Mouse (Mus musculus) heart, adult 2 months (tissue): ENCODE measurements around the gene Mta1. TPM values are rescaled to one million over a fixed set of nuclear protein-coding genes. Genes with fewer than 3 reads are reported as not detected.
A peak's percentile ranks its signal among the peaks of the same experiment; 100 is the strongest.

Source experiments
- DNase-seq, 2 experiments: peaks; one replicate each; pipeline ENCODE4 v3.0.0; 2021
- H3K27ac ChIP-seq: fragments of 200-600 bp; 2 replicates; pipeline ENCODE4 v1.8.1; 2022
- H3K27me3 ChIP-seq: fragments of 200-500 bp; 2 replicates; pipeline ENCODE4 v1.6.1; 2012; ENCODE audit warnings: mild to moderate bottlenecking, low read length, inconsistent platforms, mixed read lengths; ENCODE audit not compliant: control insufficient read depth, insufficient read depth
- H3K36me3 ChIP-seq: fragments of 200-500 bp; 2 replicates; pipeline ENCODE4 v1.6.1; 2012; ENCODE audit warnings: low read length, inconsistent platforms; ENCODE audit not compliant: control insufficient read depth, insufficient read depth
- H3K4me1 ChIP-seq: fragments of 200-500 bp; 2 replicates; pipeline ENCODE4 v1.6.1; 2011; ENCODE audit warnings: low read length; ENCODE audit not compliant: control insufficient read depth, insufficient read depth
- H3K4me3 ChIP-seq: fragments of 200-600 bp; 2 replicates; pipeline ENCODE4 v1.8.1; 2022
- H3K79me2 ChIP-seq: fragments of 200-500 bp; replicated peaks from 2 replicates; pipeline ENCODE4 v1.6.1; 2012; ENCODE audit warnings: mild to moderate bottlenecking, inconsistent platforms, low read length, moderate library complexity, mixed read lengths; ENCODE audit not compliant: control insufficient read depth, insufficient read depth
- H3K9ac ChIP-seq: fragments of 200-500 bp; 2 replicates; pipeline ENCODE4 v1.6.1; 2012; ENCODE audit warnings: low read depth, mild to moderate bottlenecking, control low read depth, inconsistent platforms, low read length, mixed read lengths
- CTCF ChIP-seq: fragments of 200-600 bp; IDR thresholded peaks from 2 replicates; pipeline ENCODE4 v1.8.1; 2022; ENCODE audit warnings: antibody characterized with exemption, mild to moderate bottlenecking, moderate library complexity
- EP300 ChIP-seq: fragments of 200-500 bp; IDR thresholded peaks from 2 replicates; pipeline ENCODE4 v1.6.1; 2011; ENCODE audit warnings: low read depth, low read length, control low read depth; ENCODE audit not compliant: insufficient read depth
- POLR2A ChIP-seq: fragments of 200-500 bp; IDR thresholded peaks from 2 replicates; pipeline ENCODE4 v1.6.1; 2011; ENCODE audit warnings: mild to moderate bottlenecking, low read depth, low read length, control low read depth; ENCODE audit not compliant: insufficient read depth
- WGBS: fragments of 180-500 bp; shearing (Covaris S2); methylation state at CpG from one replicate; pipeline ENCODE4 v1.1.7; 2018; 5-methylcytosine and 5-hydroxymethylcytosine counted together
- intact Hi-C: fragments of 180-260 bp; cut with DNase I; formaldehyde crosslinking; loops from one replicate; pipeline ENCODE4 v1.15.1; 2025
- long read RNA-seq: library from polyadenylated mRNA; stranded (forward); transcript quantifications from one replicate; pipeline ENCODE4 v2.0.0, GENCODE M21; 2021
- polyA plus RNA-seq: library from polyadenylated mRNA; depleted of rRNA; stranded (reverse); fragments of >200 nt; gene quantifications from 2 replicates; pipeline ENCODE4 v1.2.3, GENCODE M21; 2012; rRNA removed
- total RNA-seq, 2 experiments: library from RNA; stranded (reverse); gene quantifications; 2 replicates each; pipeline ENCODE4 v1.2.3; 2021

Gene Mta1
- total RNA-seq = 10 to 100 TPM; 44.8 to 54.8 TPM
- 35.4 and 42.4 TPM in 2 replicates for polyA plus RNA-seq
- long read RNA-seq, transcript Mta1-204 (20 exons, 2,775 nt) = major isoform, 5 of 49 reads
- long read RNA-seq, partial matches to known transcripts = 13 of 49 reads
- long read RNA-seq, other reads (novel, unspliced or antisense) = 31 of 49 reads

DNA sequence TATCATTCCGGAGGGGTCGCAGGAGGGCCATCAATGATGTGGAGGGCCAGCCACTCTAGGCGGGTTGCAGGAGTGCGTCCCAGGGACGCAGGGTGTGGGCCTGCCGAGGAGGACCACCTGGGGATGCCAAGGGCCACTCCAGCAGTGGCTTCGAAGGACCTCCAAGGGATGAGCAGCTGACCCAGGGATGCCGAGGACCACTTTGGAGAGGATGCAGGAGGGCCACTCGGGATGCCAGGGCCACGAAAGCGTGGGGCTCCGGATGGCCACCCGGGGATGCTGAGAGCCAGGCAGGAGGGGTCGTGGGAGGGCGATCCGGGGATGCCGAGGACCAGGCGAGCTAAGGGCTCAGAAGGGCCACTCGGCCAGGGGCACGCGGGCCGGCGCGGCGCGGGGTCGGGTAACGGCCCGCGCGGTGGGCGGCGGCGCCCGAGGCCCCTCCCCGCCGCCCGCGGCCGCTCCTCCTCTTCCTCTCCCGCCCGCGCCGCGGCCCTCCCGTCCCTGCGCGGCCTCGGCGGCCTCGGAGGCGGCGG is at the start of gene Mta1:
Gene Mta1 (plus strand): TSS at position 530 of the 533 bp plus-strand sequence.
- DNase-seq = peak; percentile 76 to 78
- Histone ChIP-seq H3K27ac (peak within 1 kb of the TSS; percentile 79), H3K4me1 (peaks cover 12% of the 10 kb centered on the region), H3K36me3 (no peaks in the 10 kb centered on the region), H3K9ac (peak within 1 kb of the TSS; percentile 99), H3K4me3 (peak within 1 kb of the TSS; percentile 74), H3K27me3 (no peaks in the 10 kb centered on the region), H3K79me2 (peaks cover 6% of the 10 kb centered on the region)
- intact Hi-C loops = loop anchor here (1.0 kb wide), 1 partner anchor 23 kb away; no protein-coding TSS in a partner anchor
- TF ChIP-seq POLR2A (no peak), EP300 (no peak), CTCF (no peak)
- 2% methylated on average over 41 of the region's 53 CpGs for WGBS

- DNase-seq = no peak
- H3K4me1 ChIP-seq = no peaks in the 10 kb centered on the region
- TF ChIP-seq POLR2A = no peak
- no peak for TF ChIP-seq CTCF
- no peak for TF ChIP-seq EP300
- no peak overlapping the region for H3K27ac ChIP-seq
- H3K4me3 ChIP-seq = no peak overlapping the region
- no peaks in the 10 kb centered on the region for H3K36me3 ChIP-seq
- 66% methylated on average over 9 of the region's 9 CpGs for WGBS
- intact Hi-C loops = no loop called here
- no peak overlapping the region for H3K9ac ChIP-seq
- H3K79me2 ChIP-seq = no peaks in the 10 kb centered on the region
- no peaks in the 10 kb centered on the region for H3K27me3 ChIP-seq
Observed at GRCm38 (mm10) chr12:113049836-113050235, 48.2 kb upstream of the Mta1 start.

DNA sequence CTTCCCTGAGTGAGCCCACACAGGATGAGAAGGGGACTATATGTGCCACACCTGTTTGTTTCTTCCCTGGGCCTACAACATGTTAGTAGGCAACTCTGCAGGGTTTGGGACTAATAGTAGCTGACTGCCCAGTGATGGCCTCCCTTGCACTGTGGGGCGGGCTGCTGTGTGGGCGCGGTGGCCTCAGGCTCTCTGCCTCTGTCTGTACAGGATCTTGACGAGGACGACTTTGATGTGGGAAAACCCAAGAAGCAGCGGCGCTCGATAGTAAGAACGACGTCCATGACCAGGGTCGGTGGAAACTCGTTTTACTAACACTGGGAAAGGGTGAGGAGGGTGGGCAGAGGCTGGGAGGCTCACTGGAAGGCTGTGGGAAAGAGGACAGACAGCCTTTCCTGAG is 47.4 kb upstream of the Mta1 start:
- Histone ChIP-seq H3K4me1 (peaks cover under 1% of the 10 kb centered on the region), H3K4me3 (no peak overlapping the region), H3K79me2 (no peaks in the 10 kb centered on the region), H3K36me3 (no peaks in the 10 kb centered on the region; the same call in 1 of the 2 replicates), H3K9ac (no peak overlapping the region), H3K27ac (no peak overlapping the region), H3K27me3 (no peaks in the 10 kb centered on the region)
- intact Hi-C loops = no loop called here
- TF ChIP-seq CTCF (no peak), POLR2A (no peak)
- DNase-seq = no peak
- 91% methylated on average over 12 of the region's 12 CpGs for WGBS

DNA sequence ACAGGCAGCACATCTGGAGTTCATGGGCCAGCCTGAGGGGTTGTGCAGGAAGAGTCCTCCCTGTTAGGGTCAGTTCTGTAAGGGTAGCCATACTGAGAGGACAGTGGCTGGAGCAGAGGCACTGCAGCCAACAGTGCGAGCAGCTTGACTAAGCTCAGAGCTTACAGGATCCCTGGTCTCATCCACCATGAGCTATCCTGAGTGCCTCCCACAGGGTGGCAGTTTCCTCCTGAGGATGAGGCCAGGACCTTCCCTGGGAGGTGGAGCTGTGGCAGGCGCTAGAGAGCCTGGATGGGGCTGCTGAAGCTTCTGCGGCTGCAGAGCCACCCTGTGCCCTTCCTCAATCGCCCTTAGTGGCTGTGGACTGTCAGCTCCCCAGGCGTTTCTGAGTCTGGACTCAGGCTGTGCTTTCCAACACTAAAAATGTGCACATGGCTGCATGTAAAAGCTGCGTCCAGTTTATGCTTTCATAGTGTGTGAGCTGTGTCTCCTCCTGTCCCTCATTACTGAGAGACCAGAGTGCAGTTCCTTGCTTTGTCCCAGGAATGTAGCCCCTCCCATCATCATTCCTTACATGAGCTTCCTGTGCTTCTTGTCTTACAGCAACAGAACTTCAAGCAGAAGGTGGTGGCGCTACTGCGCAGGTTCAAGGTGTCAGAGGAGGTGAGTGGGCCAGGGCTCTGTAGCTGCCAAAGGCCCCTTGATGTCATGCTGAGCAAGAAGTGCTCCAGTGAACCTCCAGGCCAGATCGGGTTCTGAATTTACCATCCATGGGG is 46.3 kb upstream of the Mta1 start:
- WGBS = 51% methylated on average over 9 of the region's 9 CpGs
- TF ChIP-seq CTCF (no peak), POLR2A (no peak), EP300 (no peak)
- no peaks in the 10 kb centered on the region for H3K79me2 ChIP-seq
- H3K4me3 ChIP-seq = no peak overlapping the region
- intact Hi-C loops = no loop called here
- H3K36me3 ChIP-seq = no peaks in the 10 kb centered on the region; the same call in 1 of the 2 replicates
- H3K9ac ChIP-seq = no peak overlapping the region
- H3K27ac ChIP-seq = no peak overlapping the region
- H3K4me1 ChIP-seq = peaks cover 4% of the 10 kb centered on the region
- no peak for DNase-seq
- H3K27me3 ChIP-seq = no peaks in the 10 kb centered on the region

- Histone ChIP-seq H3K36me3 (no peaks in the 10 kb centered on the region; the same call in 1 of the 2 replicates), H3K79me2 (no peaks in the 10 kb centered on the region), H3K9ac (no peak overlapping the region), H3K4me3 (no peak overlapping the region), H3K4me1 (peaks cover 5% of the 10 kb centered on the region), H3K27ac (peak overlapping the region; percentile 54; the same call in 1 of the 2 replicates), H3K27me3 (no peaks in the 10 kb centered on the region)
- peak; percentile 72; the same call in 1 of the 2 replicates for TF ChIP-seq EP300
- TF ChIP-seq CTCF = no peak
- TF ChIP-seq POLR2A = no peak
- intact Hi-C loops = loop anchor here (5.0 kb wide), 1 partner anchor 76 kb away; no protein-coding TSS in a partner anchor
- no peak for DNase-seq
- WGBS = 41% methylated on average over 8 of the region's 8 CpGs
Observed at GRCm38 (mm10) chr12:113056089-113056488, 42.0 kb upstream of the Mta1 start.

DNA sequence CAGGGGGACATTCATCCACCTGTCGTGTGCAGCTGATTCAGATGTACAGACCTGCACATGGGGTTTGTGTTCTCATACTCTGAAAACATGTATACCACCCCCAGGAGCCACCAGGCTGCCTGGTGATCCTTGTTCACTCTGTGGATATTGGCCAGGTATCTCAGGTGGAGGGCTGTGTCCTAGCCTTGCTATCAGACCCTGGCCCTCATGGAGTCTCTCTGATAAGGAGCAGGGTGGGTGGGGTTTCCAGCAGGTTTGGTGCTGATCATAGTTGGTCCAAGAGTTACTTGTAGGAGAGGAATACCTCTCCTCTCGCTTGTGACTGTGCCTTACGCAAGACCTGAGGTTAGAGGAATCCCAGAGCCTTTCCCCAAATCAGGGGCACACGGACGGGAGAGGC is 37.9 kb upstream of the Mta1 start:
- WGBS = 97% methylated on average over 5 of the region's 5 CpGs
- intact Hi-C loops = no loop called here
- TF ChIP-seq EP300 (no peak), POLR2A (no peak), CTCF (no peak)
- H3K27me3 ChIP-seq = no peaks in the 10 kb centered on the region
- DNase-seq = no peak
- no peak overlapping the region for H3K9ac ChIP-seq
- peaks cover 5% of the 10 kb centered on the region for H3K4me1 ChIP-seq
- no peak overlapping the region for H3K4me3 ChIP-seq
- no peak overlapping the region for H3K27ac ChIP-seq
- no peaks in the 10 kb centered on the region; the same call in 1 of the 2 replicates for H3K36me3 ChIP-seq
- no peaks in the 10 kb centered on the region for H3K79me2 ChIP-seq
